Mouse (Mus musculus): ENCODE data around the gene Nxt1.

The Nxt1 gene

GRCm38 (mm10) chr2:148672199-148673096, at the start of gene Nxt1:
Gene Nxt1 (plus strand): TSS chr2:148672601.
- peak; percentile 98 for DNase-seq

- DNase-seq, result no peak
Observed at GRCm38 (mm10) chr2:148623067-148623466, 49.3 kb upstream of the Nxt1 start.

- DNase-seq, result no peak
Observed at GRCm38 (mm10) chr2:148624484-148624883, 47.9 kb upstream of the Nxt1 start.

GRCm38 (mm10) chr2:148627011-148627471, 45.4 kb upstream of the Nxt1 start:
- no peak for DNase-seq

GRCm38 (mm10) chr2:148631011-148631410, 41.4 kb upstream of the Nxt1 start:
- DNase-seq, result no peak

- no peak for DNase-seq
Observed at GRCm38 (mm10) chr2:148631602-148632001, 40.8 kb upstream of the Nxt1 start.

GRCm38 (mm10) chr2:148634466-148634865, 37.9 kb upstream of the Nxt1 start:
- DNase-seq, result peak; percentile 54

GRCm38 (mm10) chr2:148642610-148643370, 29.6 kb upstream of the Nxt1 start:
- DNase-seq, result no peak

GRCm38 (mm10) chr2:148644421-148645000, 27.9 kb upstream of the Nxt1 start:
- peak; percentile 49 for DNase-seq

GRCm38 (mm10) chr2:148650587-148651357, 21.6 kb upstream of the Nxt1 start:
- no peak for DNase-seq

GRCm38 (mm10) chr2:148654961-148655360, 17.4 kb upstream of the Nxt1 start:
- peak; percentile 66 for DNase-seq

GRCm38 (mm10) chr2:148663458-148663857, 8.9 kb upstream of the Nxt1 start:
- no peak for DNase-seq

- peak; percentile 87 for DNase-seq
Observed at GRCm38 (mm10) chr2:148677801-148678200, 5.4 kb downstream of the Nxt1 start.

- peak; percentile 77 for DNase-seq
Observed at GRCm38 (mm10) chr2:148679346-148679745, 6.9 kb downstream of the Nxt1 start.

- peak; percentile 100 for DNase-seq
Observed at GRCm38 (mm10) chr2:148680775-148681291, 8.4 kb downstream of the Nxt1 start, which contains the start of gene Gzf1. Gene Gzf1 (plus strand): TSS chr2:148681023.

- peak; percentile 44 for DNase-seq
Observed at GRCm38 (mm10) chr2:148681461-148681891, 9.1 kb downstream of the Nxt1 start.

GRCm38 (mm10) chr2:148683031-148683430, 10.6 kb downstream of the Nxt1 start:
- no peak for DNase-seq

GRCm38 (mm10) chr2:148684972-148685371, 12.6 kb downstream of the Nxt1 start:
- no peak for DNase-seq

GRCm38 (mm10) chr2:148685709-148686108, 13.3 kb downstream of the Nxt1 start:
- DNase-seq, result no peak

- DNase-seq, result no peak
Observed at GRCm38 (mm10) chr2:148686862-148687261, 14.5 kb downstream of the Nxt1 start.

- DNase-seq, result no peak
Observed at GRCm38 (mm10) chr2:148687971-148688370, 15.6 kb downstream of the Nxt1 start.
